Mouse (Mus musculus): ENCODE measurements around the gene Brsk2.

GRCm38 (mm10) chr7:142001597-142002340, 52.2 kb downstream of the Brsk2 start:
- TF ChIP-seq ZNF384 (IDR thresholded peaks at IDR 0.05; ENCODE audit: low read depth, low read length) (no peak), MAFK (IDR thresholded peaks at IDR 0.05; ENCODE audit: insufficient read depth, low read depth, low read length) (no peak), CHD2 (IDR thresholded peaks at IDR 0.05; ENCODE audit: low read depth, low read length) (no peak), ZC3H11A (IDR thresholded peaks at IDR 0.05; ENCODE audit: borderline replicate concordance, low read depth, low read length) (no peak)
